Mouse (Mus musculus): ENCODE results near the gene Myh7b. TPM values are rescaled to one million over a fixed set of nuclear protein-coding genes. Genes with fewer than 3 reads are reported as not detected.

Myh7b gene
- polyA plus RNA-seq, 1 experiment = 0.47 TPM

GRCm38 (mm10) chr2:155680591-155680990 lies 69.6 kb downstream of the Myh7b start:
- Histone ChIP-seq H3K27me3 (ENCODE audit: control insufficient read depth, insufficient read depth, low read length) (no peaks in the 10 kb centered on the region), H3K4me1 (ENCODE audit: control insufficient read depth, insufficient read depth, insufficient read length, low read length) (peaks cover 5% of the 10 kb centered on the region; the same call in 1 of the 2 replicates), H3K27ac (ENCODE audit: insufficient read depth, low read depth, low read length) (no peak overlapping the region), H3K4me3 (ENCODE audit: low read depth, low read length) (no peak overlapping the region), H3K36me3 (ENCODE audit: control insufficient read depth, insufficient read depth, low read length) (0 out of 2 replicates have a peak, but pooled peaks cover 2% of the 10 kb centered on the region)
- TF ChIP-seq CTCF (IDR thresholded peaks at IDR 0.05; ENCODE audit: extremely low read depth, insufficient read length, insufficient replicate concordance, low read depth, low read length) (no peak), POLR2A (IDR thresholded peaks at IDR 0.05; ENCODE audit: low read depth, low read length) (no peak)
- WGBS = 63% methylated on average over 5 of the region's 5 CpGs

GRCm38 (mm10) chr2:155681194-155681593 lies 70.2 kb downstream of the Myh7b start:
- Histone ChIP-seq H3K4me1 (ENCODE audit: control insufficient read depth, insufficient read depth, insufficient read length, low read length) (peaks cover 5% of the 10 kb centered on the region; the same call in 1 of the 2 replicates), H3K36me3 (ENCODE audit: control insufficient read depth, insufficient read depth, low read length) (0 out of 2 replicates have a peak, but pooled peaks cover 2% of the 10 kb centered on the region), H3K4me3 (ENCODE audit: low read depth, low read length) (no peak overlapping the region), H3K27me3 (ENCODE audit: control insufficient read depth, insufficient read depth, low read length) (no peaks in the 10 kb centered on the region), H3K27ac (ENCODE audit: insufficient read depth, low read depth, low read length) (no peak overlapping the region)
- no peak for TF ChIP-seq CTCF (IDR thresholded peaks at IDR 0.05; ENCODE audit: extremely low read depth, insufficient read length, insufficient replicate concordance, low read depth, low read length)
- TF ChIP-seq POLR2A (IDR thresholded peaks at IDR 0.05; ENCODE audit: low read depth, low read length) = no peak
- WGBS = 75% methylated on average over 8 of the region's 8 CpGs

- Histone ChIP-seq H3K27me3 (ENCODE audit: control insufficient read depth, insufficient read depth, low read length) (no peaks in the 10 kb centered on the region), H3K4me1 (ENCODE audit: control insufficient read depth, insufficient read depth, insufficient read length, low read length) (peaks cover 5% of the 10 kb centered on the region; the same call in 1 of the 2 replicates), H3K27ac (ENCODE audit: insufficient read depth, low read depth, low read length) (no peak overlapping the region), H3K36me3 (ENCODE audit: control insufficient read depth, insufficient read depth, low read length) (0 out of 2 replicates have a peak, but pooled peaks cover 2% of the 10 kb centered on the region), H3K4me3 (ENCODE audit: low read depth, low read length) (no peak overlapping the region)
- TF ChIP-seq POLR2A (IDR thresholded peaks at IDR 0.05; ENCODE audit: low read depth, low read length) = no peak
- no peak for TF ChIP-seq CTCF (IDR thresholded peaks at IDR 0.05; ENCODE audit: extremely low read depth, insufficient read length, insufficient replicate concordance, low read depth, low read length)
- 76% methylated on average over 2 of the region's 2 CpGs for WGBS
Observed at GRCm38 (mm10) chr2:155681874-155682273, 70.9 kb downstream of the Myh7b start.

- no peak for TF ChIP-seq CTCF (IDR thresholded peaks at IDR 0.05; ENCODE audit: extremely low read depth, insufficient read length, insufficient replicate concordance, low read depth, low read length)
- no peak for TF ChIP-seq POLR2A (IDR thresholded peaks at IDR 0.05; ENCODE audit: low read depth, low read length)
- H3K4me1 ChIP-seq (ENCODE audit: control insufficient read depth, insufficient read depth, insufficient read length, low read length) = peaks cover 5% of the 10 kb centered on the region; the same call in 1 of the 2 replicates
- 69% methylated on average over 3 of the region's 3 CpGs for WGBS
- H3K4me3 ChIP-seq (ENCODE audit: low read depth, low read length) = no peak overlapping the region
- H3K27ac ChIP-seq (ENCODE audit: insufficient read depth, low read depth, low read length) = no peak overlapping the region
- peaks cover 3% of the 10 kb centered on the region; the same call in 1 of the 2 replicates for H3K36me3 ChIP-seq (ENCODE audit: control insufficient read depth, insufficient read depth, low read length)
- no peaks in the 10 kb centered on the region for H3K27me3 ChIP-seq (ENCODE audit: control insufficient read depth, insufficient read depth, low read length)
Observed at GRCm38 (mm10) chr2:155683137-155683536, 72.1 kb downstream of the Myh7b start.

- no peak overlapping the region for H3K27ac ChIP-seq (ENCODE audit: insufficient read depth, low read depth, low read length)
- peaks cover 5% of the 10 kb centered on the region; the same call in 1 of the 2 replicates for H3K4me1 ChIP-seq (ENCODE audit: control insufficient read depth, insufficient read depth, insufficient read length, low read length)
- H3K4me3 ChIP-seq (ENCODE audit: low read depth, low read length) = no peak overlapping the region
- no peaks in the 10 kb centered on the region for H3K27me3 ChIP-seq (ENCODE audit: control insufficient read depth, insufficient read depth, low read length)
- TF ChIP-seq CTCF (IDR thresholded peaks at IDR 0.05; ENCODE audit: extremely low read depth, insufficient read length, insufficient replicate concordance, low read depth, low read length) = no peak
- TF ChIP-seq POLR2A (IDR thresholded peaks at IDR 0.05; ENCODE audit: low read depth, low read length) = no peak
- H3K36me3 ChIP-seq (ENCODE audit: control insufficient read depth, insufficient read depth, low read length) = peaks cover 3% of the 10 kb centered on the region; the same call in 1 of the 2 replicates
- WGBS = 91% methylated on average over 5 of the region's 5 CpGs
Observed at GRCm38 (mm10) chr2:155683821-155684220, 72.8 kb downstream of the Myh7b start.

Other genes with a start within 250 kb of the Myh7b start
- gene Trp53inp2, start 230.2 kb upstream of the Myh7b start, polyA plus RNA-seq (2012; rRNA removed) = 161 and 164 TPM in 2 replicates
- gene Ncoa6, start 137.3 kb upstream of the Myh7b start, polyA plus RNA-seq (2012; rRNA removed) = 14.5 and 57.0 TPM in 2 replicates
- gene Acss2, start 93.3 kb upstream of the Myh7b start, polyA plus RNA-seq (2012; rRNA removed) = 9.1 and 18.8 TPM in 2 replicates
- 4.7 and 7.0 TPM in 2 replicates for gene Ggt7, start 93.0 kb upstream of the Myh7b start, polyA plus RNA-seq (2012; rRNA removed)
- 73.0 and 85.3 TPM in 2 replicates for gene Gss, start 18.4 kb upstream of the Myh7b start, polyA plus RNA-seq (2012; rRNA removed)
- 66.5 and 133 TPM in 2 replicates for gene Trpc4ap, start 81.2 kb downstream of the Myh7b start, polyA plus RNA-seq (2012; rRNA removed)
- 60.3 and 96.4 TPM in 2 replicates for gene Edem2, start 118.3 kb downstream of the Myh7b start, polyA plus RNA-seq (2012; rRNA removed)
- gene Gm17581, start 124.7 kb downstream of the Myh7b start, polyA plus RNA-seq (2012; rRNA removed) = not detected in 2 replicates
- gene Procr, start 139.9 kb downstream of the Myh7b start, polyA plus RNA-seq (2012; rRNA removed) = 4.8 and 6.8 TPM in 2 replicates
- gene Mmp24, start 164.1 kb downstream of the Myh7b start, polyA plus RNA-seq (2012; rRNA removed) = 0.22 and 2.4 TPM in 2 replicates
- gene BC029722, start 208.2 kb downstream of the Myh7b start, polyA plus RNA-seq (2012; rRNA removed) = 23.6 and 38.3 TPM in 2 replicates
- gene Eif6, start 215.7 kb downstream of the Myh7b start, polyA plus RNA-seq (2012; rRNA removed) = 231 and 467 TPM in 2 replicates
- 0.34 and 0.89 TPM in 2 replicates for gene Fam83c, start 223.6 kb downstream of the Myh7b start, polyA plus RNA-seq (2012; rRNA removed)

Data from small intestine, adult 2 months (tissue).